Mouse (Mus musculus) heart, postnatal 0 days (tissue): ENCODE measurements around the gene Tspan14.

Experiments used
- CTCF ChIP-seq: IDR thresholded peaks from 2 replicates; pipeline ENCODE4 v1.5.1; 2016; ENCODE audit warnings: antibody characterized with exemption, control low read depth, low read depth
- EP300 ChIP-seq: IDR thresholded peaks from 2 replicates; pipeline ENCODE4 v1.6.1; 2016; ENCODE audit warnings: antibody characterized with exemption, low read depth

GRCm38 (mm10) chr14:40949730-40950614, 16.6 kb downstream of the Tspan14 start:
- TF ChIP-seq CTCF, result no peak
- no peak for TF ChIP-seq EP300
